Mouse (Mus musculus): Measurements from ENCODE around the gene P2ry2. TPM values are rescaled to one million over a fixed set of nuclear protein-coding genes. Genes with fewer than 3 reads are reported as not detected.

Gene P2ry2
- total RNA-seq, 1 experiment from 2014 or later, result 0.19 TPM

- ATAC-seq (replicated peaks; ENCODE audit: insufficient number of reproducible peaks, low FRiP score, low TSS enrichment, poor library complexity, severe bottlenecking), result no peak
These were observed 52.2 kb downstream of the P2ry2 start for GRCm38 (mm10) chr7:100960462-100960861.

DNA sequence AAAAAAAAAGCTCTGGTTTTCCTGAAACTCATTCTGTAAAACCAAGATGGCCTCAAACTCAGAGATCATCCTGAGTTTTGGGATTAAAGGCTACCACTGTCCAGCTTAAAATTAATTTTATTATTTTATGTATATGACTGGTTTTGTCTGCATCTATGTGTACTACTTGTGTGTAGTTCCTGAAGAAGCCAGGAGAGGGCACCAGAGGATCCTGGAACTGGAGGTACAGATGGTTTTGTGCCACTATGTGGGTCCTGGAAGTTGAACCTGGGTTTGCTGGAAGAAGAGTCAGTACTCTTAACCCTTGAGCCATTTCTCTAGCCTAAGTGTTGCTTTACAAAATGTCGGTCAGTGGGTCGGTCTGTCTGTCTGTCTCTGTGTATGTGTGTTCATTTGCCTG is 54.2 kb downstream of the P2ry2 start:
- no peak for ATAC-seq (replicated peaks; ENCODE audit: insufficient number of reproducible peaks, low FRiP score, low TSS enrichment, poor library complexity, severe bottlenecking)

DNA sequence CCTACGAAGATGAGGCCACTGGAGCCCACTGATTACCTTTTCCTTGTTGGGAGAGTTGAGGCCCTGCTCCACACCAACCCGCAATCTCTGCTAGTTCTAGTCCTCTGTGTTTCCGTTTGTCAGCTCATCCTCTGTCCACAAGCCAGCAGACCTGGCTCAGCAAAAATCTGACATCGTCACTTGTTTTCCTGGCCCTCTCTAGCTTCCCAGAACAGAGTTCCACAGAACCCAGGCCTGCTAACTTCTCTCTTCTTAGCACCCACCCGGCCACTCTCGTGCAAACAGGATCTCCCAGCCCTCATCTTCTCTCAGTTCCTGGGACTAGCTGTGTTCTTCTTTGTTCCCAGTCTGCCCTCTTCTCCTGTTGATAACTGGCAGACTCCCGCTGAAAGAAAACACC is 60.0 kb downstream of the P2ry2 start:
- ATAC-seq (replicated peaks; ENCODE audit: insufficient number of reproducible peaks, low FRiP score, low TSS enrichment, poor library complexity, severe bottlenecking), result no peak

DNA sequence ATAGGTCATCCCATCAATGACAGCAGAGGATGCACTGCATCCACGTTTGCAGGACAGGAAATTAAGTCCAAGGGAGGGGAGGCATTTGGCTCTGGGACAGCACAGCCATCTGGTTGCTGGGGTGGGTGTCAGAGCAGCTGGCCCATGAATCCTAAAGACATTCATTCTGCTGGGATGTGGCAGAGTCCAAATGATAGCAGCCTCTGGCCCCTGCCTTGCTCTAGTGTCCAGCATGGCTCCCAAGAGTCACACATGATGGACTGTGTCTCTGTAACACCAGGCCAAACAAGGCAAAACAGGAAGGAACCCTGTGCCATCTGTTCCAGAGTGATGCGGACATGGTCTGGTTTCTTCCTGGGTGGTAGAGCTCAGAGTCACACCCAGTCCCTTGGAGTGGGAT is 60.8 kb downstream of the P2ry2 start:
- peak; percentile 41; the same call in 1 of the 2 replicates for ATAC-seq (replicated peaks; ENCODE audit: insufficient number of reproducible peaks, low FRiP score, low TSS enrichment, poor library complexity, severe bottlenecking)

GRCm38 (mm10) chr7:100950481-100951010 is 62.1 kb downstream of the P2ry2 start:
- ATAC-seq (replicated peaks; ENCODE audit: insufficient number of reproducible peaks, low FRiP score, low TSS enrichment, poor library complexity, severe bottlenecking), result peak; percentile 91

- no peak for ATAC-seq (replicated peaks; ENCODE audit: insufficient number of reproducible peaks, low FRiP score, low TSS enrichment, poor library complexity, severe bottlenecking)
These were observed 62.6 kb downstream of the P2ry2 start for GRCm38 (mm10) chr7:100950031-100950430.

Other genes with a start within 250 kb of the P2ry2 start
- 22.5 to 31.8 TPM (median 26.4 TPM) in 3 replicates for gene Relt, start 149.4 kb downstream of the P2ry2 start, total RNA-seq (2017)
- gene Arhgef17, start 80.8 kb downstream of the P2ry2 start, total RNA-seq (2017), result 0.10 to 0.29 TPM in 2 of 3 replicates, not detected in the other
- 15.7 to 27.7 TPM (median 22.9 TPM) in 3 replicates for gene P2ry6, start 38.2 kb downstream of the P2ry2 start, total RNA-seq (2017)
- gene Fchsd2, start 80.0 kb upstream of the P2ry2 start, total RNA-seq (2017), result 36.7 to 58.4 TPM (median 47.7 TPM) in 3 replicates